Mouse (Mus musculus) olfactory bulb, adult 2 months (tissue): ENCODE measurements around the gene Slc9a7.

Experiments
- CTCF ChIP-seq: fragments of 200-500 bp; IDR thresholded peaks from 2 replicates; pipeline ENCODE4 v1.5.1; 2012; ENCODE audit warnings: low read depth, mild to moderate bottlenecking, low read length, moderate library complexity; ENCODE audit not compliant: insufficient read depth
- POLR2A ChIP-seq: fragments of 200-500 bp; IDR thresholded peaks from 2 replicates; pipeline ENCODE4 v1.6.1; 2012; ENCODE audit warnings: mild to moderate bottlenecking, low read depth, low read length, moderate library complexity; ENCODE audit not compliant: insufficient read depth

DNA sequence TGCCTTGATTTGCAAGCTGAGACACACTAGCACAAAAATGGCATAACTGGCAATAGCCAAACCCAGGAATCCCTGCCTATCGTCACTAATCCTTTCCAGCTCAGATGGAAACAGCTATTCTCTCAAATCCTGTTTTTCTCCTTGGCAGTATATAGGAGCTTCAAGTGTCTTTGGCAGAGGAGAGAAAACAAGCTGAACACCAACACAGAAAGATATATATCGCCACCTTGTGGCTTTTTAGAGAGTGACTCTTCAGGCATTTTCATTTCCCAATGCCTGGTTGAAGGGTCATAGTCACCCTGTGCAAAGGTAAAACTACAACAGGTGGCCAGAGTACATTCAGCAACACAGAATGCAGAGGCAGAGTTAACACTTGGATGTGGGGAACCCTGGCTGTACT is 134.1 kb downstream of the Slc9a7 start:
- TF ChIP-seq CTCF = no peak
- no peak for TF ChIP-seq POLR2A
